Mouse (Mus musculus): ENCODE measurements around the gene Cadm2.

DNA sequence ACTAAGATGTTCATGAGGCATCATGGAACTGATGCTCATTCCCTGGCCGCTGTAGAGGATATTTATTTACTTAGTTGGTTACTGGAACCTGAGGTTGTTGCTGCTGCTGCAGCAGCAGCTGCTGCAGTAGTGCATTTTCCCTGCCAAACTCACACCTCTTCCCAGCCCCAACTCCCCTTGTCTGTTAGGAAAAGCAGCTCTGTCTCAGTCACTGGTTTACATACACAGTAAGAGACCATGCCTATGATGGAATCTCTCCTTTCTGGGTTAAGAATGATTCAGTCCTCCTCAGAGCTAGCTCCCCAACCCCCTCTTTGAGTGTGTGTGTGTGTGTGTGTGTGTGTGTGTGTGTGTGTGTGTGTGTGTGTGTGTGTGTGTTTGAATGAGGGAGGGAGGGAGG is 3.5 kb downstream of the Cadm2 start:
- TF ChIP-seq CTCF (IDR thresholded peaks at IDR 0.05; ENCODE audit: borderline replicate concordance, control insufficient read depth, extremely low read depth, insufficient read depth, low read length, poor library complexity) (no peak), POLR2A (IDR thresholded peaks at IDR 0.05; ENCODE audit: control insufficient read depth, extremely low read depth, insufficient read depth, low read length, poor library complexity) (no peak)

Measured in thymus, adult 2 months (tissue).